ENCODE assay signal across 19 mouse cellular contexts in the genomic region with DNA sequence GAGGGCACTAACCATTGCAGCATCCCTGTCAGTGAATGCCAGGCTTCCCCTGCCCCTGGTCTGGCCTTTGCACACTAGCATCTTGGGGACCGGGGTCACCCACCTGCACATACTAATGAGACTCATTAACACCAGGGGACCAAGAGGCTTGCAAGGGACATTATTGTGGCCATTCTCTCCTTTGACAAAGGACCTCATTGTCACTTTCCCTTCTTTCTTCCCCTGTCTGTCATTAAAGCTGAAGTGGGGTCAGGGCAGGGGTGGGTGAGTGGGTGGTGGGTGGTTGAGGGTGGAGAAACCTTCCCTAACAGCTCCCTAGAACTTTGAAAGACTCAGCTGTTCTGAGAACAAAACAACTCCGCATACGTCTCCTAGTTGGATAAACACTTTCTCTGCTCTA.
DNase-seq lines count a peak whose midpoint lies in the region; ATAC-seq and TF ChIP-seq lines count a peak whose summit lies in the region.
"Had no signal": no experiment of that assay in that cellular context is flagged by ENCODE, and none has a peak within 500 bp of the region (broad histone marks: within the 10 kb centered on the region; RNA-seq: fewer than 3 reads in every experiment).

No protein-coding gene starts in this region.

- no peak for TF ChIP-seq EP300 in heart, adult 2 months (IDR thresholded peaks at IDR 0.05; ENCODE audit: insufficient read depth, low read depth, low read length)

- H3K27ac ChIP-seq in hindbrain, embryonic 10.5 days, result peak overlapping the region; percentile 4; the same call in 1 of the 2 replicates
- no peak overlapping the region for H3K27ac ChIP-seq in hindbrain, embryonic 16.5 days (ENCODE audit: low read depth, low read length)
- H3K27ac ChIP-seq in heart, adult 2 months, result no peak overlapping the region
- H3K27ac ChIP-seq: embryonic facial prominence, embryonic 15.5 days; forebrain, embryonic 15.5 days; hindbrain, embryonic 13.5 days had no signal

- no peak for TF ChIP-seq POLR2A in heart, adult 2 months (IDR thresholded peaks at IDR 0.05; ENCODE audit: insufficient read depth, low read depth, low read length)

- ATAC-seq in hindbrain, embryonic 16.5 days, result no peak
- ATAC-seq: forebrain, embryonic 15.5 days; intestine, embryonic 16.5 days had no signal

- no peak overlapping the region for H3K4me3 ChIP-seq in hindbrain, embryonic 10.5 days
- no peak overlapping the region for H3K4me3 ChIP-seq in hindbrain, embryonic 16.5 days (ENCODE audit: low read length)
- H3K4me3 ChIP-seq in heart, adult 2 months, result no peak overlapping the region
- H3K4me3 ChIP-seq: embryonic facial prominence, embryonic 15.5 days; erythroblast, embryonic 14.5 days; forebrain, embryonic 15.5 days; heart, embryonic 12.5 days; hindbrain, embryonic 13.5 days had no signal

- H3K79me2 ChIP-seq in heart, adult 2 months (replicated peaks; ENCODE audit: control insufficient read depth, insufficient read depth, low read length), result no peaks in the 10 kb centered on the region

- intact Hi-C loops in heart, adult 2 months (cut with DNase I), result no loop called here

- peaks cover 21% of the 10 kb centered on the region for H3K4me1 ChIP-seq in hindbrain, embryonic 10.5 days (replicated peaks)
- no peaks in the 10 kb centered on the region for H3K4me1 ChIP-seq in hindbrain, embryonic 16.5 days (ENCODE audit: control insufficient read depth, insufficient read depth, low read depth, low read length)
- H3K4me1 ChIP-seq in heart, adult 2 months (ENCODE audit: control insufficient read depth, insufficient read depth, low read length), result no peaks in the 10 kb centered on the region
- H3K4me1 ChIP-seq: embryonic facial prominence, embryonic 15.5 days; forebrain, embryonic 15.5 days; hindbrain, embryonic 13.5 days had no signal

- WGBS in hindbrain, embryonic 10.5 days, result 30% methylated on average over 3 of the region's 3 CpGs
- WGBS in hindbrain, embryonic 16.5 days, result 20% methylated on average over 3 of the region's 3 CpGs
- WGBS in heart, adult 2 months, result 90% methylated on average over 3 of the region's 3 CpGs

- no peak overlapping the region for H3K4me2 ChIP-seq in hindbrain, embryonic 16.5 days (ENCODE audit: low read length)
- H3K4me2 ChIP-seq: embryonic facial prominence, embryonic 15.5 days; forebrain, embryonic 15.5 days; heart, embryonic 12.5 days; hindbrain, embryonic 13.5 days had no signal

- 0 out of 2 replicates have a peak, but pooled peaks cover 4% of the 10 kb centered on the region for H3K27me3 ChIP-seq in hindbrain, embryonic 10.5 days (ENCODE audit: insufficient read depth, poor library complexity, severe bottlenecking)
- no peaks in the 10 kb centered on the region for H3K27me3 ChIP-seq in hindbrain, embryonic 16.5 days (replicated peaks; ENCODE audit: control insufficient read depth, insufficient read depth, low read length)
- no peaks in the 10 kb centered on the region for H3K27me3 ChIP-seq in heart, adult 2 months (ENCODE audit: control insufficient read depth, insufficient read depth, low read length)
- H3K27me3 ChIP-seq: embryonic facial prominence, embryonic 15.5 days; forebrain, embryonic 15.5 days; heart, embryonic 12.5 days; hindbrain, embryonic 13.5 days had no signal

- H3K36me3 ChIP-seq in hindbrain, embryonic 10.5 days, result no peaks in the 10 kb centered on the region
- no peaks in the 10 kb centered on the region for H3K36me3 ChIP-seq in hindbrain, embryonic 16.5 days (ENCODE audit: control insufficient read depth, insufficient read depth, low read length)
- H3K36me3 ChIP-seq in heart, adult 2 months (ENCODE audit: control insufficient read depth, insufficient read depth, low read length), result no peaks in the 10 kb centered on the region
- H3K36me3 ChIP-seq: embryonic facial prominence, embryonic 15.5 days; forebrain, embryonic 15.5 days; heart, embryonic 12.5 days; hindbrain, embryonic 13.5 days had no signal

- peak; percentile 17 for DNase-seq in hindbrain, embryonic 10.5 days (ENCODE audit: low spot score)
- DNase-seq in Muller cell, postnatal 12 days (ENCODE audit: inconsistent ontology term), result peak; percentile 84
- peak; percentile 35 for DNase-seq in embryo, embryonic 10.5 days (ENCODE audit: low spot score)
- DNase-seq in mesoderm, embryonic 11.5 days (ENCODE audit: low read depth, low spot score), result peak; percentile 10
- no peak for DNase-seq in right cerebral cortex, postnatal 10 days (ENCODE audit: low spot score in 2 of 2)
- no peak for DNase-seq in heart, adult 2 months
- DNase-seq: adrenal gland, adult 8-10 months; adrenal gland, postnatal 36 days; cerebellum, adult 2 months; cerebellum, postnatal 14 days; gastrocnemius, postnatal 10 days; heart, postnatal 36 days had no signal

- H3K9me3 ChIP-seq in hindbrain, embryonic 10.5 days, result no peaks in the 10 kb centered on the region
- no peaks in the 10 kb centered on the region for H3K9me3 ChIP-seq in hindbrain, embryonic 16.5 days (ENCODE audit: control insufficient read depth, low read length)
- H3K9me3 ChIP-seq: embryonic facial prominence, embryonic 15.5 days; forebrain, embryonic 15.5 days; heart, embryonic 12.5 days; hindbrain, embryonic 13.5 days had no signal

- no peak overlapping the region for H3K9ac ChIP-seq in hindbrain, embryonic 16.5 days (ENCODE audit: low read depth, low read length)
- H3K9ac ChIP-seq in heart, adult 2 months (ENCODE audit: low read depth, low read length), result no peak overlapping the region
- H3K9ac ChIP-seq: embryonic facial prominence, embryonic 15.5 days; forebrain, embryonic 15.5 days; heart, embryonic 12.5 days; hindbrain, embryonic 13.5 days had no signal

- TF ChIP-seq CTCF in heart, adult 2 months (IDR thresholded peaks at IDR 0.05), result no peak

Comparison
In these comparisons a context has a peak if more than half of its experiments do, and no peak if none do; other contexts are left out.
1. DNase-seq: peak in hindbrain, embryonic 10.5 days (single experiment), Muller cell, postnatal 12 days (single experiment), embryo, embryonic 10.5 days (single experiment) and mesoderm, embryonic 11.5 days (single experiment); none in right cerebral cortex, postnatal 10 days (0 of 2) and heart, adult 2 months (0 of 2).